Mouse (Mus musculus) spleen, postnatal 0 days (tissue): ENCODE results near the gene Cnga4. TPM values are rescaled to one million over a fixed set of nuclear protein-coding genes. Genes with fewer than 3 reads are reported as not detected.

Source experiments
- polyA plus RNA-seq: library from polyadenylated mRNA; unstranded; fragments of >200 nt; fragmentation: Nextera tagmentation; extraction: Ambion mirVana; gene quantifications from 2 replicates; pipeline ENCODE4 v1.2.1, GENCODE M21; 2015

Cnga4 gene
- polyA plus RNA-seq, result 0.05 TPM in 1 of 2 replicates, not detected in the other

GRCm38 (mm10) chr7:105404268-105404667 lies at the start of gene Cnga4:
TSS of gene Cnga4 (plus strand) at chr7:105404568.

DNA sequence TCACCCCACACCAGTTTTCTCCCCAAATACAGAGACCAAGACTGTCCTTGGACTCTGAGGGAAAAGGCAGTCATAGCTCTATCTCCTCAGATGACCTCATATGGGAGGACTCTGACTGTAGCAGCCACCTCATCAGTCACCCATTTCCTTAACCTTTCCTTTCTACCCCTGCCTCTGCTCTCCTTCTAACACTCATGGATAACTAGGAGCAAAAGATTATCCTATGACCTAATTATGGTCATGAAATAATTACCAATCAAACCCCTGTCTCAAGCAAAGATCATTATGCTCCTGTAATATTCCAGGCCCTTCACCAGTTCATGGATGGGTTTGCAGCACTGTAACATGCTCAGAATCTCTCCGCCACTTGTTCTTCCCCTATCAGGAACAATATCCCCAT lies 36.4 kb upstream of the Cnga4 start, which contains the start of gene Olfr692:
Olfr692 (plus strand) TSS at position 301 of the 400 bp plus-strand sequence.

DNA sequence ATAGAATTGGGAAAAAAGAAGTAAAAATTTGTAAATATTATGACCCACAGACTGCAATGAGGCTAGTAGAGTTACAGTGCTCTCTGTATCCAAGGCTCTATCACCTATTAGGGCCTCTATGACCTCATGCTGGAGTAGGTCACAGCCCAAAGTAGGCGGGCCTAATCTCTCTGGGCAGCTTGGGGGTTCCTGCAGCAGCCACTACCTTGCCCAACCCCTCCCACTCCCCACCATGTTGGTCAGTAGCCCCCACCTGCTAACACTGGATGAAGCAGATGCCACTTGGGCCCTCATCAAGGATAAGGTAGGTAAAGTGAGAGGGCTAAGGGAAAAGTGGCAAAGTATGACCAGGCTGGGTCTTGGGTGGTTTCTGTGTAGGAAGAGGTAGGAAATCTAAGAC lies 29.5 kb upstream of the Cnga4 start, which contains the start of gene Gm5901:
Gm5901 (plus strand) TSS at position 173 of the 400 bp plus-strand sequence.

DNA sequence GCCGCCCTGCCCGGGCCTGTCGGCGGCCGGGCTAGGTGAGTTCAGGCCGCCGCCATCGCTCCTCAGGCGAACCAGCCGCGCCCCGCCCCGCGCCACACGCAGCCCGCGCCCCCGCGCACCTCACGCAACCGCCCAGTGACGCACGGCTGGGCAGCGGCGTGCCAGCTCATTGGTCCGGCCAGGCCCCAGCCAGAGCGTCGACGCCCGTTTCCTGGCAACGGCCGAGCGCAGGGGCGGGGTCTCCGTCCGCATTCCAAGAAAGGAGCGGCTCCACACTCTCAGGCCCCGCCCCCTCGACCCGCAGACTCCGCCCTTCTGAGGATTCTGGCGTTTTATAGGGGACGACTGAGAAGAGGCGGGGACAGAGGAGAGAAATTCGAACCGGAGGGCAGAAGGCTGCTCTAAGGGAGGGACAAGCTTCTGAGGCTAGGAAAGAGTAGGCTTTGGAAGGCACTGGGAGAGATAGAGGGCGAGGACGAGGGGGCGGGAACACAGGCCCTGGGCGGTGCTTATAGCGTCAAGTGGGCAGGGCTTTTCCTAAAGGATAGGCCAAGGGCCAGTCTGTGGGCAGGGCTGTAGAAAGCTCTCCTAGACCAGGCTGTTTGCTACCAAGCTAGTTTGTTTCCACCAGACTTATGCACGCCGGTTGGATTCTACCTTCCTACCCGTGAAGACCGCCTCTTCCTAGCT lies 4.3 kb upstream of the Cnga4 start, which contains the start of gene Fam160a2:
Fam160a2 (minus strand) TSS at position 120 of the 690 bp plus-strand sequence.

DNA sequence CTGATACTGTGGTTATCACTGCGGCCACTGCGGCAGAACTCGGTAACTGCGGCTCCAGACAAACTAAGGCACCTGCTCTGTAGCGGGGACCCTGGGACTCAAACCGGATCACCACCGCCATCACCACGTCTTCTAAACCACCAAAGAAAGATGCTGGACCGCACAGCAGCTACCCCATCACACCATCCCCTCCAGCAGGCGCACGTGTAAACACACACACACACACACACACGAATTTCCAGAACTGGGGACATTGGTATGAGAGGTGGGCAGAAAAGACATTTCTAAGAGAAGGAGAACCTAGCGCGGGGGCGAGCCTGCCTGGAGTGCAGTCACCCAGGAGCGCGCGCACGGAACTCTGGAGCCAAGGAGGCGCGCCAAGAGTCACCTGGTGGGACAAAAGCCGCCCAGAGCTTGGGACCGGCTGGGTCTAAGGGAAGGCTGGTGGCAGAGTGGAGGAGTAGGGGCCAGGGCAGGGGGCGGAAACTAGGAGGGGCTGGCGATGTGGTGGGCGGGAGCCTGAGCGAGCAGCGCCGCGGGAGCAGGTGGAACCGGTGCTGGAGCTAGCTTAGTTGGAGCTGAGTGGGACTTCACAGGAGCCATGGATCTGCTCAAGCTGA lies 21.2 kb downstream of the Cnga4 start, which contains the start of gene Cckbr:
Cckbr (plus strand) TSS at position 308 of the 620 bp plus-strand sequence.

Other genes starting within 250 kb of the Cnga4 start
- gene Olfr684, start 240.9 kb upstream of the Cnga4 start, polyA plus RNA-seq, result not detected in 2 replicates
- not detected in 2 replicates for gene Olfr685, start 218.6 kb upstream of the Cnga4 start, polyA plus RNA-seq
- not detected in 2 replicates for gene Olfr686, start 197.1 kb upstream of the Cnga4 start, polyA plus RNA-seq
- gene Olfr688, start 116.5 kb upstream of the Cnga4 start, polyA plus RNA-seq, result not detected in 2 replicates
- not detected in 2 replicates for gene Olfr689, start 93.4 kb upstream of the Cnga4 start, polyA plus RNA-seq
- not detected in 2 replicates for gene Olfr690, start 70.5 kb upstream of the Cnga4 start, polyA plus RNA-seq
- gene Olfr691, start 62.3 kb upstream of the Cnga4 start, polyA plus RNA-seq, result not detected in 2 replicates
- gene Olfr692, start 36.3 kb upstream of the Cnga4 start, polyA plus RNA-seq, result not detected in 2 replicates
- gene Gm5901, start 29.5 kb upstream of the Cnga4 start, polyA plus RNA-seq, result 0.35 TPM in 1 of 2 replicates, not detected in the other
- 22.6 and 25.5 TPM in 2 replicates for gene Fam160a2, start 4.5 kb upstream of the Cnga4 start, polyA plus RNA-seq
- gene Cckbr, start 21.2 kb downstream of the Cnga4 start, polyA plus RNA-seq, result not detected in 2 replicates
- 56.0 and 66.3 TPM in 2 replicates for gene Cavin3, start 77.7 kb downstream of the Cnga4 start, polyA plus RNA-seq
- gene Smpd1, start 149.8 kb downstream of the Cnga4 start, polyA plus RNA-seq, result 17.5 and 18.0 TPM in 2 replicates
- gene Apbb1, start 177.1 kb downstream of the Cnga4 start, polyA plus RNA-seq, result 3.4 and 4.6 TPM in 2 replicates
- gene Hpx, start 195.6 kb downstream of the Cnga4 start, polyA plus RNA-seq, result 0.61 and 0.69 TPM in 2 replicates
- gene Trim3, start 229.0 kb downstream of the Cnga4 start, polyA plus RNA-seq, result 6.0 and 8.5 TPM in 2 replicates
- gene Timm10b, start 235.5 kb downstream of the Cnga4 start, polyA plus RNA-seq, result 172 and 176 TPM in 2 replicates
- gene Arfip2, start 235.8 kb downstream of the Cnga4 start, polyA plus RNA-seq, result 17.2 and 22.3 TPM in 2 replicates
- 30.2 and 33.3 TPM in 2 replicates for gene Gm45799, start 236.0 kb downstream of the Cnga4 start, polyA plus RNA-seq
- 0.37 and 0.51 TPM in 2 replicates for gene Dnhd1, start 246.3 kb downstream of the Cnga4 start, polyA plus RNA-seq